Mouse (Mus musculus) midbrain, embryonic 13.5 days (tissue): ENCODE measurements around the gene Wdr66. TPM values are rescaled to one million over a fixed set of nuclear protein-coding genes. Genes with fewer than 3 reads are reported as not detected.

Experiments used
- ATAC-seq: fragments of 200-750 bp; cut with Nextera tagmentation; 2 replicates; pipeline ENCODE4 v1.8.0; 2017; ENCODE audit warnings: mild to moderate bottlenecking, moderate TSS enrichment, moderate library complexity
- H3K27ac ChIP-seq: fragments of 300-500 bp; sonication (generic); 2 replicates; pipeline ENCODE4 v1.5.1; 2015; ENCODE audit warnings: inconsistent platforms, mild to moderate bottlenecking, moderate library complexity
- H3K27me3 ChIP-seq: fragments of 300-500 bp; sonication (generic); 2 replicates; pipeline ENCODE4 v1.6.1; 2015; ENCODE audit warnings: mild to moderate bottlenecking, inconsistent platforms
- H3K36me3 ChIP-seq: fragments of 300-500 bp; sonication (generic); 2 replicates; pipeline ENCODE4 v1.6.1; 2015; ENCODE audit warnings: mild to moderate bottlenecking, inconsistent platforms
- H3K4me1 ChIP-seq: fragments of 300-500 bp; sonication (generic); replicated peaks from 2 replicates; pipeline ENCODE4 v1.6.1; 2015; ENCODE audit warnings: inconsistent platforms
- H3K4me2 ChIP-seq: fragments of 300-500 bp; sonication (generic); replicated peaks from 2 replicates; pipeline ENCODE4 v1.6.1; 2015; ENCODE audit warnings: moderate library complexity, mild to moderate bottlenecking, inconsistent platforms
- H3K4me3 ChIP-seq: fragments of 300-500 bp; sonication (generic); replicated peaks from 2 replicates; pipeline ENCODE4 v1.5.1; 2015; ENCODE audit warnings: mild to moderate bottlenecking, inconsistent platforms
- H3K9ac ChIP-seq: fragments of 300-500 bp; sonication (generic); replicated peaks from 2 replicates; pipeline ENCODE4 v1.6.1; 2015; ENCODE audit warnings: mild to moderate bottlenecking, inconsistent platforms
- H3K9me3 ChIP-seq: fragments of 300-500 bp; sonication (generic); 2 replicates; pipeline ENCODE4 v1.6.1; 2016; ENCODE audit warnings: mild to moderate bottlenecking, inconsistent platforms
- WGBS: fragments of 180-500 bp; shearing (Covaris S2); methylation state at CpG from one replicate; pipeline ENCODE4 v1.1.7; 2015; 5-methylcytosine and 5-hydroxymethylcytosine counted together
- polyA plus RNA-seq: library from polyadenylated mRNA; unstranded; fragments of >200 nt; fragmentation: Nextera tagmentation; extraction: Ambion mirVana; gene quantifications from 2 replicates; pipeline ENCODE4 v1.2.1, GENCODE M21; 2015

Wdr66 gene
- polyA plus RNA-seq, 1 experiment from 2014 or later: 1.2 TPM

- H3K36me3 ChIP-seq: no peaks in the 10 kb centered on the region
- ATAC-seq: 0 out of 2 replicates have a peak, but pooled peaks have one; percentile 31
- no peaks in the 10 kb centered on the region for H3K27me3 ChIP-seq
- no peaks in the 10 kb centered on the region for H3K9me3 ChIP-seq
- H3K27ac ChIP-seq: peak overlapping the region; percentile 40; the same call in 1 of the 2 replicates
- no peak overlapping the region for H3K9ac ChIP-seq
- 75% methylated on average over 9 of the region's 9 CpGs for WGBS
- peaks cover 25% of the 10 kb centered on the region for H3K4me1 ChIP-seq
- H3K4me3 ChIP-seq: no peak overlapping the region
- H3K4me2 ChIP-seq: no peak overlapping the region
Measured at GRCm38 (mm10) chr5:123276636-123277341, 24.9 kb downstream of the Wdr66 start.

GRCm38 (mm10) chr5:123277342-123277701 lies 25.4 kb downstream of the Wdr66 start:
- H3K4me2 ChIP-seq: no peak overlapping the region
- H3K27me3 ChIP-seq: no peaks in the 10 kb centered on the region
- 0 out of 2 replicates have a peak, but pooled peaks have one; percentile 26 for ATAC-seq
- peaks cover 25% of the 10 kb centered on the region for H3K4me1 ChIP-seq
- WGBS: 29% methylated on average over 7 of the region's 7 CpGs
- H3K9me3 ChIP-seq: no peaks in the 10 kb centered on the region
- H3K36me3 ChIP-seq: no peaks in the 10 kb centered on the region
- no peak overlapping the region for H3K4me3 ChIP-seq
- no peak overlapping the region for H3K9ac ChIP-seq
- H3K27ac ChIP-seq: peak overlapping the region; percentile 40; the same call in 1 of the 2 replicates

- Histone ChIP-seq H3K9me3 (no peaks in the 10 kb centered on the region), H3K36me3 (no peaks in the 10 kb centered on the region), H3K4me3 (no peak overlapping the region), H3K9ac (no peak overlapping the region), H3K4me2 (no peak overlapping the region), H3K27ac (no peak overlapping the region), H3K27me3 (no peaks in the 10 kb centered on the region), H3K4me1 (peaks cover 24% of the 10 kb centered on the region)
- no peak for ATAC-seq
- WGBS: 85% methylated on average over 4 of the region's 4 CpGs
Measured at GRCm38 (mm10) chr5:123277704-123278103, 25.8 kb downstream of the Wdr66 start.

DNA sequence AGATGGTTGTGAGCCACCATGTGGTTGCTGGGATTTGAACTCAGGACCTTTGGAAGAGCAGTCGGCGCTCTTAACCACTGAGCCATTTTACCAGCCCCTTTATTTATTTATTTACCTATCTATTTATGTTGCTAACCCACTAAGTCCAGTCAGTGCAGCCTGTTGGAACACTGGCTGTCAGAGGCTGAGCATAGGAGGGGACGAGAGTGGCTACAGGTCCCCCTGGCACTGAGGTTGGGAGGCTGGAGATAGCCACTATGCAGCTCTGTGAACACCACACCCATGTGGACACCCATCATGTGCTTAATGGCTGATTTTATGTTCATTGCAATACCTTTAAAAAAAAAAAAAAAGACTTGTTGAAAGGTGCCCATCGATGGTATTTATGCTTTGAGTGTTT lies 27.3 kb downstream of the Wdr66 start:
- Histone ChIP-seq H3K4me2 (no peak overlapping the region), H3K4me1 (peaks cover 19% of the 10 kb centered on the region), H3K27ac (no peak overlapping the region), H3K4me3 (no peak overlapping the region), H3K9ac (no peak overlapping the region), H3K27me3 (no peaks in the 10 kb centered on the region), H3K9me3 (no peaks in the 10 kb centered on the region), H3K36me3 (no peaks in the 10 kb centered on the region)
- ATAC-seq: no peak
- 92% methylated on average over 4 of the region's 4 CpGs for WGBS

- H3K9me3 ChIP-seq: no peaks in the 10 kb centered on the region
- H3K9ac ChIP-seq: no peak overlapping the region
- H3K36me3 ChIP-seq: no peaks in the 10 kb centered on the region
- WGBS: 83% methylated on average over 9 of the region's 9 CpGs
- ATAC-seq: no peak
- no peak overlapping the region for H3K4me2 ChIP-seq
- H3K4me3 ChIP-seq: no peak overlapping the region
- H3K27ac ChIP-seq: no peak overlapping the region
- H3K4me1 ChIP-seq: peaks cover 10% of the 10 kb centered on the region
- H3K27me3 ChIP-seq: no peaks in the 10 kb centered on the region
Measured at GRCm38 (mm10) chr5:123281336-123282136, 29.6 kb downstream of the Wdr66 start.

GRCm38 (mm10) chr5:123285174-123285573 lies 33.3 kb downstream of the Wdr66 start:
- Histone ChIP-seq H3K36me3 (no peaks in the 10 kb centered on the region), H3K9me3 (no peaks in the 10 kb centered on the region), H3K27ac (no peak overlapping the region), H3K9ac (no peak overlapping the region), H3K4me3 (no peak overlapping the region), H3K27me3 (no peaks in the 10 kb centered on the region), H3K4me1 (no peaks in the 10 kb centered on the region), H3K4me2 (no peak overlapping the region)
- peak; percentile 58; the same call in 1 of the 2 replicates for ATAC-seq
- WGBS: 36% methylated on average over 8 of the region's 8 CpGs

- H3K4me2 ChIP-seq: no peak overlapping the region
- H3K27ac ChIP-seq: no peak overlapping the region
- no peaks in the 10 kb centered on the region for H3K27me3 ChIP-seq
- WGBS: 81% methylated on average over 5 of the region's 5 CpGs
- no peaks in the 10 kb centered on the region for H3K36me3 ChIP-seq
- H3K9ac ChIP-seq: no peak overlapping the region
- no peak overlapping the region for H3K4me3 ChIP-seq
- H3K4me1 ChIP-seq: no peaks in the 10 kb centered on the region
- H3K9me3 ChIP-seq: no peaks in the 10 kb centered on the region
- no peak for ATAC-seq
Measured at GRCm38 (mm10) chr5:123288079-123288478, 36.2 kb downstream of the Wdr66 start.

- WGBS: 83% methylated on average over 9 of the region's 9 CpGs
- Histone ChIP-seq H3K27me3 (no peaks in the 10 kb centered on the region), H3K4me1 (peaks cover 6% of the 10 kb centered on the region), H3K4me3 (no peak overlapping the region), H3K9me3 (no peaks in the 10 kb centered on the region), H3K36me3 (no peaks in the 10 kb centered on the region), H3K9ac (no peak overlapping the region), H3K4me2 (no peak overlapping the region), H3K27ac (no peak overlapping the region)
- ATAC-seq: no peak
Measured at GRCm38 (mm10) chr5:123294653-123295052, 42.8 kb downstream of the Wdr66 start.

DNA sequence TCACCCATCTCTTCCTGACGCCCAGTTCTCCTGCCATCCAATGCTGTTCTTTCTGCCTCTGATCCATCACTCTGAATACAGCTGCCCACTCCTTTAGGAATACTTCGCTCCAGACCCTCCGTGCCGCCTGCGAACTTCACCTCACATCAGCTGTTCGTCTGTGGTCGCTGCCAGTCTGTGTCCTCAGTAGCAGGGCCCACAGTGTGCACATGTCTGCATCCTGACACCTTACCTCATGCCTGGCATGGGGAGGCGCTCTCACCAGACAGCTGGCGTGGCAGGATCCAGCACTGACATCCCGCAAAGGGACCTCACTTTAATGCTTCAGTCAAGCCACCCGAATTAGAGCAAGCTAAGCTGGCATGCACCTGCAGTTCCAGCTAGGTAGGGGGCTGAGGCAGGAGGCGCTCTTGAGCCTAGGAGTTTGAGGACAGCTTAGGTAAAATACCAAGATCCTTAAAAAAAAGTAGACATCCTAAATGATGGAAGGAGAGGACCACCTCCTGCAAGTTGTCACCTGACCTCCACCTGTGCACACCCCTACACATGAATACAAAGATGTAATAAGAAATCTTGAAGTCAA lies 44.4 kb downstream of the Wdr66 start:
- Histone ChIP-seq H3K27ac (no peak overlapping the region), H3K27me3 (no peaks in the 10 kb centered on the region), H3K9me3 (no peaks in the 10 kb centered on the region), H3K4me1 (peaks cover 17% of the 10 kb centered on the region), H3K4me3 (no peak overlapping the region), H3K36me3 (no peaks in the 10 kb centered on the region), H3K4me2 (no peak overlapping the region), H3K9ac (no peak overlapping the region)
- no peak for ATAC-seq
- 69% methylated on average over 12 of the region's 12 CpGs for WGBS

DNA sequence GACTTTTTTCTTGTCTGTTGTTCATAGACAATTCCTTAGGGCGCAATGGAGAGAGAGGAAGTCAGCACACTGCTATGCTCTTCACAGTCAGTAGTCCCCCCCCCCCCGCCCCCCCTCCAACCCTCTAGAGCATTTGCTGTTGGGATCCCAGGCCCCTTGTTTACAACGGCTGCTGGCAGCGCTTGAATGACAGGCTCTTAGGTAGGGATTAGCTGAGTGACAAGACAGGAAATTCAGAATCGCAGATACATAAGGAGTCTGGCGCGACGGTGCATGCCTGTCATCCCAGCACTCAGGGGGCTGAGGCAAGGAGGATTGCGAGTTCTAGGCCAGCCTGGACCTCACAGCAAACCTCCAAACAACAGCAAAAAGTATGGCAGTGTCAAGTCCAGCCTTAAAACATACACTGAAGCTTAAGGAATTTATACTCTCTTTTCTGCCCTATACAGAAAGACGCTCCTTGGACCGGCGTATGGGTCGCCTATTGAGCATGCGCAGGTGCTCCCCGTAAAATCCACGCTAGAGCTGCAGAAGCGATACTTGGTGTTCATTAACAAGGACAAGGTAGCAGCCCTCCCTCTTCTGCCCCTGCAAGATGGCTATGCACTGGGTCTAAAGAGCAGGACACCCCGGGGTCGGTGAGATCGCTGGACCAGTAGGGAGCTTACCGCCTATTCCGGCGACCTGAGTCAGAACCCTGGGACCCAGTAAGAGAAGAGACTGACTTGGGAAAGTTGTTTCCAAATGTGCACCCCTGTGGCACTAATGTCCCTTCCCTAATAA lies 45.3 kb downstream of the Wdr66 start:
- no peak overlapping the region for H3K9ac ChIP-seq
- no peaks in the 10 kb centered on the region for H3K36me3 ChIP-seq
- no peak for ATAC-seq
- no peak overlapping the region for H3K4me2 ChIP-seq
- H3K27me3 ChIP-seq: no peaks in the 10 kb centered on the region
- H3K9me3 ChIP-seq: no peaks in the 10 kb centered on the region
- H3K4me1 ChIP-seq: peaks cover 26% of the 10 kb centered on the region
- WGBS: 58% methylated on average over 23 of the region's 23 CpGs
- H3K27ac ChIP-seq: no peak overlapping the region
- H3K4me3 ChIP-seq: no peak overlapping the region

- Histone ChIP-seq H3K4me2 (no peak overlapping the region), H3K27ac (no peak overlapping the region), H3K36me3 (no peaks in the 10 kb centered on the region), H3K27me3 (no peaks in the 10 kb centered on the region), H3K9me3 (no peaks in the 10 kb centered on the region), H3K4me1 (peaks cover 30% of the 10 kb centered on the region), H3K9ac (no peak overlapping the region), H3K4me3 (no peak overlapping the region)
- WGBS: 82% methylated on average over 7 of the region's 7 CpGs
- no peak for ATAC-seq
Measured at GRCm38 (mm10) chr5:123297830-123298229, 45.9 kb downstream of the Wdr66 start.
